Comparison of ENCODE assay signal across 8 mouse cellular contexts in the genomic region with DNA sequence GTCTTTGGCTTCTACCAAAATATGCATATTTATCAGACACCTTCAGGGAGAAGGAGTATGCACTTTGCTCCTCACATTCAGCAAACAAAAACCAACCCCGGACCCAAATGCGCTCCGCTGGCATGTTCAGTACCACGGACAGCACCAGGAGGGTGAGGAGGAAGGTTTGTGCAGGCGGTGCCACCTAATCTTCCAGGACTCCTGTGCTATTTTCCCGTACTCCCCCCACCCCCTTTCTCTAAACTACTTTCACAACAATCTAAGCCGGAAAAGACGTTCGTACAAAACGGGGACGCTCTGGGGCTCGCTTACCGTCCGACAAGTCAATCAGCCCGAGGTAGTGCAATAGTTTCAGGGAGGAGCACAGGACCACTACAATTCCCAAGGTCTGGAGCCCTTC.
A peak's percentile ranks its signal among the peaks of the same experiment; 100 is the strongest.
DNase-seq lines count a peak whose midpoint lies in the region; ATAC-seq and TF ChIP-seq lines count a peak whose summit lies in the region.

No protein-coding gene starts in this region.

- H3K36me3 ChIP-seq in MEL (ENCODE audit: control insufficient read depth in 1 of 2, insufficient read depth in 2 of 2, low read length in 2 of 2), result no peaks in the 10 kb centered on the region
- no peaks in the 10 kb centered on the region for H3K36me3 ChIP-seq in embryonic facial prominence, embryonic 12.5 days
- H3K36me3 ChIP-seq in hindbrain, embryonic 15.5 days, result no peaks in the 10 kb centered on the region
- no peaks in the 10 kb centered on the region for H3K36me3 ChIP-seq in lung, embryonic 16.5 days (ENCODE audit: control insufficient read depth, insufficient read depth, low read length)
- H3K36me3 ChIP-seq in stomach, embryonic 16.5 days (ENCODE audit: control insufficient read depth, insufficient read depth, low read length), result no peaks in the 10 kb centered on the region

- TF ChIP-seq RAD21 in MEL (IDR thresholded peaks at IDR 0.05; ENCODE audit: low read depth, low read length), result no peak

- no peak for TF ChIP-seq EP300 in MEL (IDR thresholded peaks at IDR 0.05; ENCODE audit: low read depth in 1 of 2, low read length in 2 of 2)

- no peak overlapping the region for H3K9ac ChIP-seq in MEL (ENCODE audit: control insufficient read depth, low read depth, low read length, poor library complexity, severe bottlenecking)
- H3K9ac ChIP-seq in embryonic facial prominence, embryonic 12.5 days, result no peak overlapping the region
- H3K9ac ChIP-seq in hindbrain, embryonic 15.5 days, result no peak overlapping the region
- H3K9ac ChIP-seq in lung, embryonic 16.5 days (ENCODE audit: low read length), result no peak overlapping the region
- no peak overlapping the region for H3K9ac ChIP-seq in stomach, embryonic 16.5 days (ENCODE audit: low read length)

- TF ChIP-seq POLR2A in MEL (IDR thresholded peaks at IDR 0.05; ENCODE audit: control insufficient read depth in 1 of 2, insufficient read depth in 1 of 2, low read depth in 1 of 2, low read length in 2 of 2, poor library complexity in 1 of 2), result no peak
- TF ChIP-seq POLR2A in cerebellum, adult 2 months (IDR thresholded peaks at IDR 0.05; ENCODE audit: borderline replicate concordance, insufficient read depth, low read length), result no peak

- no peaks in the 10 kb centered on the region for H3K4me1 ChIP-seq in MEL (ENCODE audit: control insufficient read depth in 1 of 2, insufficient read depth in 2 of 2, low read length in 2 of 2)
- H3K4me1 ChIP-seq in embryonic facial prominence, embryonic 12.5 days, result no peaks in the 10 kb centered on the region
- H3K4me1 ChIP-seq in hindbrain, embryonic 15.5 days (replicated peaks), result peaks cover 14% of the 10 kb centered on the region
- no peaks in the 10 kb centered on the region for H3K4me1 ChIP-seq in lung, embryonic 16.5 days (replicated peaks; ENCODE audit: control insufficient read depth, insufficient read depth, low read length)
- no peaks in the 10 kb centered on the region for H3K4me1 ChIP-seq in stomach, embryonic 16.5 days (ENCODE audit: control insufficient read depth, insufficient read depth, low read length)
- H3K4me1 ChIP-seq in cerebellum, adult 2 months (ENCODE audit: control insufficient read depth, insufficient read depth, low read length), result no peaks in the 10 kb centered on the region; the same call in 1 of the 2 replicates

- no peak for TF ChIP-seq CTCF in MEL (IDR thresholded peaks at IDR 0.05 in 2 of 3, conservative IDR thresholded peaks at IDR 0.05 in 1 of 3; ENCODE audit: control insufficient read depth in 1 of 3, insufficient read depth in 1 of 3, low read depth in 2 of 3, low read length in 3 of 3, poor library complexity in 1 of 3, severe bottlenecking in 1 of 3)
- no peak for TF ChIP-seq CTCF in cerebellum, adult 2 months (IDR thresholded peaks at IDR 0.05; ENCODE audit: borderline replicate concordance, insufficient read depth, low read depth, low read length)

- no peak overlapping the region for H3K4me3 ChIP-seq in MEL (ENCODE audit: control insufficient read depth in 1 of 2, insufficient read depth in 1 of 2, low read depth in 2 of 2, low read length in 2 of 2)
- no peak overlapping the region for H3K4me3 ChIP-seq in embryonic facial prominence, embryonic 12.5 days
- peak overlapping the region; percentile 24 for H3K4me3 ChIP-seq in hindbrain, embryonic 15.5 days
- no peak overlapping the region for H3K4me3 ChIP-seq in lung, embryonic 16.5 days (ENCODE audit: low read length)
- no peak overlapping the region for H3K4me3 ChIP-seq in stomach, embryonic 16.5 days (replicated peaks; ENCODE audit: low read length)
- no peak overlapping the region for H3K4me3 ChIP-seq in cerebellum, adult 2 months (replicated peaks; ENCODE audit: insufficient read depth, low read depth, low read length)

- peak; percentile 21 to 54 for DNase-seq in adrenal gland, adult (ENCODE audit: inconsistent age in 2 of 2, low spot score in 1 of 2)
- DNase-seq in adrenal gland, adult 8-10 months, result no peak
- DNase-seq in MEL (ENCODE audit: low read depth, low spot score), result peak; percentile 43
- DNase-seq in cerebellum, adult 2 months, result no peak

- no peak overlapping the region for H3K27ac ChIP-seq in MEL (ENCODE audit: control insufficient read depth, low read depth, low read length)
- H3K27ac ChIP-seq in embryonic facial prominence, embryonic 12.5 days, result no peak overlapping the region
- H3K27ac ChIP-seq in hindbrain, embryonic 15.5 days (replicated peaks), result no peak overlapping the region
- no peak overlapping the region for H3K27ac ChIP-seq in lung, embryonic 16.5 days (ENCODE audit: low read length)
- no peak overlapping the region for H3K27ac ChIP-seq in stomach, embryonic 16.5 days (ENCODE audit: low read length)
- no peak overlapping the region for H3K27ac ChIP-seq in cerebellum, adult 2 months (ENCODE audit: insufficient read depth, low read length)

- WGBS in embryonic facial prominence, embryonic 12.5 days, result under 1% methylated on average over 15 of the region's 15 CpGs
- 2% methylated on average over 15 of the region's 15 CpGs for WGBS in hindbrain, embryonic 15.5 days
- 2% methylated on average over 15 of the region's 15 CpGs for WGBS in lung, embryonic 16.5 days
- 1% methylated on average over 15 of the region's 15 CpGs for WGBS in stomach, embryonic 16.5 days
- 7% methylated on average over 15 of the region's 15 CpGs for WGBS in cerebellum, adult 2 months

- H3K9me3 ChIP-seq in MEL (replicated peaks; ENCODE audit: insufficient read depth, low read length), result no peaks in the 10 kb centered on the region
- no peaks in the 10 kb centered on the region for H3K9me3 ChIP-seq in embryonic facial prominence, embryonic 12.5 days
- H3K9me3 ChIP-seq in hindbrain, embryonic 15.5 days, result no peaks in the 10 kb centered on the region
- no peaks in the 10 kb centered on the region for H3K9me3 ChIP-seq in lung, embryonic 16.5 days (ENCODE audit: control insufficient read depth, low read length)
- no peaks in the 10 kb centered on the region for H3K9me3 ChIP-seq in stomach, embryonic 16.5 days (replicated peaks; ENCODE audit: control insufficient read depth, low read length)

- no peak for ATAC-seq in embryonic facial prominence, embryonic 12.5 days (ENCODE audit: insufficient number of reproducible peaks, insufficient read depth, low FRiP score, low TSS enrichment)
- ATAC-seq in hindbrain, embryonic 15.5 days (ENCODE audit: low FRiP score, low read depth), result no peak
- no peak for ATAC-seq in lung, embryonic 16.5 days (ENCODE audit: low read depth)
- ATAC-seq in stomach, embryonic 16.5 days (ENCODE audit: insufficient read depth, low FRiP score), result no peak

- peak overlapping the region; percentile 36 for H3K4me2 ChIP-seq in embryonic facial prominence, embryonic 12.5 days (replicated peaks)
- peak overlapping the region; percentile 42 for H3K4me2 ChIP-seq in hindbrain, embryonic 15.5 days
- peak overlapping the region; percentile 10; the same call in 1 of the 2 replicates for H3K4me2 ChIP-seq in lung, embryonic 16.5 days (ENCODE audit: low read depth, low read length)
- H3K4me2 ChIP-seq in stomach, embryonic 16.5 days (ENCODE audit: low read depth, low read length), result peak overlapping the region; percentile 35

- no peaks in the 10 kb centered on the region for H3K79me2 ChIP-seq in MEL (ENCODE audit: control insufficient read depth, insufficient read depth, low read length, poor library complexity)

- no peaks in the 10 kb centered on the region for H3K27me3 ChIP-seq in MEL (ENCODE audit: control insufficient read depth in 1 of 2, insufficient read depth in 2 of 2, low read length in 2 of 2)
- H3K27me3 ChIP-seq in embryonic facial prominence, embryonic 12.5 days, result peaks cover 11% of the 10 kb centered on the region; the same call in 1 of the 2 replicates
- peaks cover 2% of the 10 kb centered on the region; the same call in 1 of the 2 replicates for H3K27me3 ChIP-seq in hindbrain, embryonic 15.5 days
- H3K27me3 ChIP-seq in lung, embryonic 16.5 days (ENCODE audit: control insufficient read depth, insufficient read depth, low read depth, low read length), result peaks cover 2% of the 10 kb centered on the region; the same call in 1 of the 2 replicates
- no peaks in the 10 kb centered on the region for H3K27me3 ChIP-seq in stomach, embryonic 16.5 days (ENCODE audit: control insufficient read depth, insufficient read depth, low read length)
- H3K27me3 ChIP-seq in cerebellum, adult 2 months (ENCODE audit: control insufficient read depth, insufficient read depth, low read length), result no peaks in the 10 kb centered on the region; the same call in 1 of the 2 replicates

TF ChIP-seq in MEL, 35 proteins besides CTCF, POLR2A, EP300 and RAD21:
- TF ChIP-seq POLR2AphosphoS5 (IDR thresholded peaks at IDR 0.05; ENCODE audit: borderline replicate concordance, low read depth, low read length), result no peak
- no peak for TF ChIP-seq BHLHE40 (IDR thresholded peaks at IDR 0.05; ENCODE audit: borderline replicate concordance, low read depth, low read length)

Comparison
In these comparisons a context has a peak if more than half of its experiments do, and no peak if none do; other contexts are left out.
1. DNase-seq: peak in adrenal gland, adult (2 of 2) and MEL (single experiment); none in adrenal gland, adult 8-10 months (single experiment) and cerebellum, adult 2 months (0 of 2).
2. Peak in every context shown above with its lines, with median percentiles within 50 percentile points of each other: H3K4me2 ChIP-seq.